Mouse (Mus musculus): ENCODE results near the gene Rsl1d1.

GRCm38 (mm10) chr16:11166431-11166830, 36.7 kb downstream of the Rsl1d1 start:
- no peak for TF ChIP-seq CTCF (IDR thresholded peaks at IDR 0.05; ENCODE audit: insufficient read depth, low read depth, low read length)
- TF ChIP-seq POLR2A (IDR thresholded peaks at IDR 0.05; ENCODE audit: insufficient read depth, low read depth, low read length): no peak
